Mouse (Mus musculus) MEL (cell line): Measurements from ENCODE around the gene Ccdc57. TPM values are rescaled to one million over a fixed set of nuclear protein-coding genes. Genes with fewer than 3 reads are reported as not detected.
A peak's percentile ranks its signal among the peaks of the same experiment; 100 is the strongest.

Source experiments
- DNase-seq: peaks from one replicate; pipeline ENCODE4 v3.0.0; 2011; ENCODE audit warnings: low read depth, low spot score
- H3K27ac ChIP-seq: 2 replicates; pipeline ENCODE4 v1.5.1; 2012; ENCODE audit warnings: low read depth, mild to moderate bottlenecking, control low read depth, low read length, moderate library complexity; ENCODE audit not compliant: control insufficient read depth
- H3K27me3 ChIP-seq, 2 experiments: fragments of 150-350 bp in 1 of 2; sonication (generic) in 1 of 2; 2 replicates each; pipeline ENCODE4 v1.6.1; 2012; ENCODE audit warnings: low read length in 2 of 2, mild to moderate bottlenecking in 2 of 2, improper control_type of control experiment in 1 of 2, moderate library complexity in 1 of 2; ENCODE audit not compliant: insufficient read depth in 2 of 2, control insufficient read depth in 1 of 2
- H3K36me3 ChIP-seq, 2 experiments: 2 replicates each; pipeline ENCODE4 v1.6.1; 2012 to 2014; ENCODE audit warnings: low read length in 2 of 2, improper control_type of control experiment in 1 of 2, inconsistent platforms in 1 of 2, mild to moderate bottlenecking in 1 of 2; ENCODE audit not compliant: insufficient read depth in 2 of 2, control insufficient read depth in 1 of 2
- H3K4me1 ChIP-seq, 2 experiments: fragments of 150-350 bp in 1 of 2; sonication (generic) in 1 of 2; 2 replicates each; pipeline ENCODE4 v1.6.1; 2012; ENCODE audit warnings: low read length in 2 of 2, improper control_type of control experiment in 1 of 2, mild to moderate bottlenecking in 1 of 2; ENCODE audit not compliant: insufficient read depth in 2 of 2, control insufficient read depth in 1 of 2
- H3K4me3 ChIP-seq, 2 experiments: fragments of 150-350 bp in 1 of 2; sonication (generic) in 1 of 2; 2 replicates each; pipeline ENCODE4 v1.5.1; 2012; ENCODE audit warnings: low read depth in 2 of 2, low read length in 2 of 2, mild to moderate bottlenecking in 2 of 2, moderate library complexity in 2 of 2, control low read depth in 1 of 2, improper control_type of control experiment in 1 of 2; ENCODE audit not compliant: control insufficient read depth in 1 of 2, insufficient read depth in 1 of 2
- H3K79me2 ChIP-seq: 2 replicates; pipeline ENCODE4 v1.6.1; 2012; ENCODE audit warnings: mild to moderate bottlenecking, low read length, moderate library complexity; ENCODE audit not compliant: control insufficient read depth, poor library complexity, insufficient read depth
- H3K9ac ChIP-seq: 2 replicates; pipeline ENCODE4 v1.6.1; 2012; ENCODE audit warnings: low read depth, mild to moderate bottlenecking, control low read depth, low read length, moderate library complexity; ENCODE audit not compliant: control insufficient read depth, poor library complexity, severe bottlenecking
- H3K9me3 ChIP-seq: fragments of 150-350 bp; sonication (generic); replicated peaks from 2 replicates; pipeline ENCODE4 v1.6.1; 2012; ENCODE audit warnings: mild to moderate bottlenecking, low read length, improper control_type of control experiment, moderate library complexity; ENCODE audit not compliant: insufficient read depth
- CHD1 ChIP-seq: IDR thresholded peaks from 2 replicates; pipeline ENCODE4 v1.6.1; 2012; ENCODE audit warnings: low read depth, mild to moderate bottlenecking, inconsistent platforms, low read length, improper control_type of control experiment
- CTCF ChIP-seq, 3 experiments: IDR thresholded peaks in 2 of 3; conservative IDR thresholded peaks in 1 of 3; 2 replicates each; pipeline ENCODE4 v1.5.1; 2011 to 2012; ENCODE audit warnings: low read length in 3 of 3, low read depth in 2 of 3, mild to moderate bottlenecking in 2 of 3, improper control_type of control experiment in 1 of 3, inconsistent platforms in 1 of 3, mixed read lengths in 1 of 3, moderate library complexity in 1 of 3; ENCODE audit not compliant: control insufficient read depth in 1 of 3, insufficient read depth in 1 of 3, poor library complexity in 1 of 3, severe bottlenecking in 1 of 3
- E2F4 ChIP-seq: IDR thresholded peaks from 2 replicates; pipeline ENCODE4 v1.6.1; 2011; ENCODE audit warnings: low read depth, low read length, improper control_type of control experiment, borderline replicate concordance
- EP300 ChIP-seq, 2 experiments: IDR thresholded peaks; 2 replicates each; pipeline ENCODE4 v1.6.1; 2011; ENCODE audit warnings: improper control_type of control experiment in 2 of 2, low read length in 2 of 2, low read depth in 1 of 2, mild to moderate bottlenecking in 1 of 2
- HCFC1 ChIP-seq: IDR thresholded peaks from 2 replicates; pipeline ENCODE4 v1.6.1; 2012; ENCODE audit warnings: low read depth, mild to moderate bottlenecking, inconsistent platforms, low read length, improper control_type of control experiment, moderate library complexity
- MAZ ChIP-seq: IDR thresholded peaks from 2 replicates; pipeline ENCODE4 v1.6.1; 2012; ENCODE audit warnings: low read depth, mild to moderate bottlenecking, inconsistent platforms, low read length, improper control_type of control experiment
- MXI1 ChIP-seq: IDR thresholded peaks from 2 replicates; pipeline ENCODE4 v1.6.1; 2011; ENCODE audit warnings: mild to moderate bottlenecking, low read depth, low read length, improper control_type of control experiment
- MYB ChIP-seq: IDR thresholded peaks from 2 replicates; pipeline ENCODE4 v1.6.1; 2011; ENCODE audit warnings: mild to moderate bottlenecking, low read depth, low read length, improper control_type of control experiment
- MYC ChIP-seq: IDR thresholded peaks from 2 replicates; pipeline ENCODE4 v1.6.1; 2011; ENCODE audit warnings: low read depth, mild to moderate bottlenecking, low read length, improper control_type of control experiment, moderate library complexity
- NELFE ChIP-seq: IDR thresholded peaks from 2 replicates; pipeline ENCODE4 v1.6.1; 2011; ENCODE audit warnings: low read depth, low read length, improper control_type of control experiment
- NRF1 ChIP-seq: IDR thresholded peaks from 2 replicates; pipeline ENCODE4 v1.6.1; 2014; ENCODE audit warnings: low read depth, mild to moderate bottlenecking, inconsistent platforms, low read length, improper control_type of control experiment, moderate library complexity; ENCODE audit not compliant: poor library complexity, insufficient read depth, severe bottlenecking
- RAD21 ChIP-seq: IDR thresholded peaks from 2 replicates; pipeline ENCODE4 v1.6.1; 2011; ENCODE audit warnings: mild to moderate bottlenecking, low read depth, low read length, improper control_type of control experiment
- RCOR1 ChIP-seq: IDR thresholded peaks from 2 replicates; pipeline ENCODE4 v1.6.1; 2012; ENCODE audit warnings: low read depth, mild to moderate bottlenecking, inconsistent platforms, low read length, improper control_type of control experiment
- SIN3A ChIP-seq: IDR thresholded peaks from 2 replicates; pipeline ENCODE4 v1.6.1; 2012; ENCODE audit warnings: low read length, improper control_type of control experiment, inconsistent platforms
- SMC3 ChIP-seq: IDR thresholded peaks from 2 replicates; pipeline ENCODE4 v1.6.1; 2011; ENCODE audit warnings: low read depth, low read length, improper control_type of control experiment
- TAL1 ChIP-seq: IDR thresholded peaks from 2 replicates; pipeline ENCODE4 v1.6.1; 2012; ENCODE audit warnings: mild to moderate bottlenecking, inconsistent platforms, low read length, moderate library complexity, mixed read lengths
- TBP ChIP-seq: IDR thresholded peaks from 2 replicates; pipeline ENCODE4 v1.8.0; 2011; ENCODE audit warnings: low read depth, low read length, improper control_type of control experiment
- UBTF ChIP-seq: IDR thresholded peaks from 2 replicates; pipeline ENCODE4 v1.6.1; 2012; ENCODE audit warnings: low read depth, mild to moderate bottlenecking, inconsistent platforms, low read length, improper control_type of control experiment, moderate library complexity, borderline replicate concordance; ENCODE audit not compliant: insufficient read depth
- USF2 ChIP-seq, 2 experiments: IDR thresholded peaks; 2 replicates each; pipeline ENCODE4 v1.6.1; 2011 to 2012; ENCODE audit warnings: improper control_type of control experiment in 2 of 2, low read length in 2 of 2, borderline replicate concordance in 1 of 2, inconsistent platforms in 1 of 2, low read depth in 1 of 2, mild to moderate bottlenecking in 1 of 2; ENCODE audit not compliant: insufficient read depth in 1 of 2
- ZC3H11A ChIP-seq: IDR thresholded peaks from 2 replicates; pipeline ENCODE4 v1.6.1; 2012; ENCODE audit warnings: low read depth, mild to moderate bottlenecking, inconsistent platforms, low read length, improper control_type of control experiment
- ZKSCAN1 ChIP-seq: IDR thresholded peaks from 2 replicates; pipeline ENCODE4 v1.6.1; 2012; ENCODE audit warnings: low read depth, mild to moderate bottlenecking, inconsistent platforms, low read length, improper control_type of control experiment, moderate library complexity
- ZNF384 ChIP-seq: IDR thresholded peaks from 2 replicates; pipeline ENCODE4 v1.6.1; 2012; ENCODE audit warnings: low read depth, mild to moderate bottlenecking, inconsistent platforms, low read length, improper control_type of control experiment
- polyA plus RNA-seq, 2 experiments: library from polyadenylated mRNA; stranded (reverse) in 1 of 2; unstranded in 1 of 2; fragments of >175 nt in 1 of 2; fragments of >200 nt in 1 of 2; gene quantifications; 2 replicates each; pipeline versions ENCODE4 v1.2.1 to v1.2.4; 2012; ENCODE audit warnings: low replicate concordance in 2 of 2, low read depth in 1 of 2; ENCODE audit not compliant: insufficient read length in 2 of 2, insufficient read depth in 1 of 2, missing spikeins in 1 of 2
- total RNA-seq: library from RNA; depleted of rRNA; stranded (reverse); fragments of 300-350 nt; gene quantifications from 2 replicates; pipeline ENCODE4 v1.2.3, GENCODE M21; 2012

The Ccdc57 gene
- total and polyA plus RNA-seq, 3 experiments = 5.3 to 7.4 TPM; not detected in 1

DNA sequence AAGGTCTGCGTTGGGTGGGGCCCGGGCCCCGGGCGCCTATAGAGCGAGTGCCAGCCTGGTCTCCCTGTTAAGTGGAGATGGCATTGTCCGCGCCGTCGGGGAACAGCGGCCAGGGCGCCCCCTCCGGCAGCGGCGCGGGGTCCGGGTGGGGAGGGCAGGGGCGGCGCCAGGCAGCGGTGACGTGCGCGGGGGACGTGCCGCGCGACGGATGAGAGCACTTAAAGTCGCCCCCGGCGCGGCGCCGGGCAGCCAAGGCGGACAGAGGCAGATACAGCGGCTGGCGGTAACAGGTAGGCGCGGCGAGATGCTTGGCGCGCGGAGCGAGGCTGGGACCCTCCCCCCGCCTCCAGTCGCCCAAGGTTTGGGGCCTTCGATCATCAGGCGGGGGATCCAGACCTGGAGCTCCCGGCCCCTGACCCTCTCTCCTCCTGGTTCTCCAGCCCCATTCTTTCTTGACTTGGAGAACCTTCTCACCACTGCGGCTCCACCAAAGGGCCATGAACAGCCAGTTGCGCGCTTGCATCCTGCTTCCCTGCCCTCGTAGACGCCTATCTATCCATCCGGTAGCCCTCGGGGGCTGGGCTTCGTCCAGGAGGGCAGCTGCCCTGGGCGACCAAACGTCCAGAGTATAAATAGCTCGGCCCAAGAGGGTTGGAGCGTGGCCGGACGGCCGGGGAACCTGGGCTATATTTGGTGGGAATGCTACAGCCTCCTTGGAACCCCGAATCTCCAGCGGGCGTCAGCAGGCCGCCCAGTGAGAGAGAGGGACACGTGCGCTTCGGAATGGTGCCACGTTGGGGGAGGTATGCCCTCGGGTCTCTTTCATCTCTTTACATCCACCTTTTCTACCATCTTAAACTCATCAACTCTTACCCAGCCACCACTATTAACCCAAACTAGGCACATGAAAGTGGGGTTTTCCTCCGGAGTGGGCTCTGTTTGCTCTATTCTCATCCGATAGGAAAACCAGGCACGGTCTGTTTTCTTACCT lies 16.5 kb upstream of the Ccdc57 start (continued):
- TF ChIP-seq MYB = no peak
- peak; percentile 70; the same call in 1 of the 2 replicates for TF ChIP-seq E2F4
- TF ChIP-seq HCFC1 = peak; percentile 59
- peak; percentile 98 for TF ChIP-seq NELFE
- TF ChIP-seq CTCF (IDR thresholded peaks at IDR 0.05 in 2 of 3, conservative IDR thresholded peaks at IDR 0.05 in 1 of 3; ENCODE audit: control insufficient read depth in 1 of 3, insufficient read depth in 1 of 3, low read depth in 2 of 3, low read length in 3 of 3, poor library complexity in 1 of 3, severe bottlenecking in 1 of 3) = peak in 2 of 3 experiments; percentile 44 to 54; a peak in 5 of 6 replicates
- peak; percentile 17; the same call in 1 of the 2 replicates for TF ChIP-seq ZKSCAN1
- no peak; the same call in 1 of the 2 replicates for TF ChIP-seq RCOR1
- peak; percentile 92 for TF ChIP-seq CHD1
- no peak for TF ChIP-seq ZNF384
- TF ChIP-seq USF2 (IDR thresholded peaks at IDR 0.05; ENCODE audit: borderline replicate concordance in 1 of 2, insufficient read depth in 1 of 2, low read depth in 1 of 2, low read length in 2 of 2) = no peak
- peak; percentile 97 for TF ChIP-seq MAZ
- peak; percentile 93 for TF ChIP-seq TBP
- TF ChIP-seq MXI1 = peak; percentile 98
- TF ChIP-seq SIN3A = no peak; the same call in none of the 2 replicates
- no peak for TF ChIP-seq ZC3H11A
- TF ChIP-seq, all 39 proteins: peak for 21

DNA sequence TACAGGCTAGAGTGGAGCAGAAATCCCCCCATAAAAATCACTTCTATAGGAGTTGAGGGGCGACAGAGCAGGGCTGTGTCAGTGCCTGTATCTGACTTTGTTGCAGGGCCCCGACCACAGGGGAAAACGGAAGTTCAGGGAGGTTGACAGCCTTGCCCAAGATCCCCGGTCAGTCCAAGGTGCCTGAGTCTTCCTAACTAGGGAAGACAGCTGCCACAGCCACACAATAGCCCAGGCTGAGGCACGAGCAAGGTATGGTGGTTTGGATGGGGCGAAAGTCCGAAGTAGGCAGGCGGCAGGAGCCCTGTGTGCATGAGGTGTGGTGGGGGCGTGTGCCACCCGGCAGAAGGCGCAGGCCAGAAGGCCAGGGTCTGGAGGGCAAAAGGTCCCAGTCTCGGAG lies 15.7 kb upstream of the Ccdc57 start, which contains the start of gene Slc16a3:
Gene Slc16a3, plus strand, starts transcription at position 153 of the 400 bp plus-strand sequence.
- peaks cover 4 to 24% of the 10 kb centered on the region in 2 experiments for H3K4me1 ChIP-seq

More for the DNA sequence above, 15.7 kb upstream of the Ccdc57 start, which contains the start of gene Slc16a3:
- peak; percentile 87 for DNase-seq
- Histone ChIP-seq H3K27me3 (no peaks in the 10 kb centered on the region), H3K4me3 (peak within 1 kb of the TSS; percentile 76 to 78)
- TF ChIP-seq MYC = no peak
- peak; percentile 1; the same call in 1 of the 2 replicates for TF ChIP-seq SMC3
- TF ChIP-seq TAL1 = no peak
- no peak for TF ChIP-seq RAD21
- TF ChIP-seq EP300 (IDR thresholded peaks at IDR 0.05; ENCODE audit: low read depth in 1 of 2, low read length in 2 of 2) = no peak
- no peak for TF ChIP-seq RCOR1
- 0 out of 2 replicates have a peak, but pooled peaks have one; percentile 42 for TF ChIP-seq UBTF
- 0 out of 2 replicates have a peak, but pooled peaks have one; percentile 25 for TF ChIP-seq HCFC1
- peak; percentile 17; the same call in 1 of the 2 replicates for TF ChIP-seq SIN3A
- no peak for TF ChIP-seq NRF1
- TF ChIP-seq, all 39 proteins: peak for 4
- Histone ChIP-seq H3K9me3 (no peaks in the 10 kb centered on the region), H3K79me2 (peaks cover 42% of the 10 kb centered on the region), H3K27ac (peak within 1 kb of the TSS; percentile 70), H3K36me3 (peaks cover 5 to 18% of the 10 kb centered on the region in 2 experiments), H3K9ac (peak within 1 kb of the TSS; percentile 89)
